Mouse (Mus musculus): Measurements from ENCODE around the gene Prdm10. TPM values are rescaled to one million over a fixed set of nuclear protein-coding genes. Genes with fewer than 3 reads are reported as not detected.
A peak's percentile ranks its signal among the peaks of the same experiment; 100 is the strongest.

Gene Prdm10
- total and polyA plus RNA-seq, 3 experiments: 4.8 to 5.4 (median 5.1) TPM

DNA sequence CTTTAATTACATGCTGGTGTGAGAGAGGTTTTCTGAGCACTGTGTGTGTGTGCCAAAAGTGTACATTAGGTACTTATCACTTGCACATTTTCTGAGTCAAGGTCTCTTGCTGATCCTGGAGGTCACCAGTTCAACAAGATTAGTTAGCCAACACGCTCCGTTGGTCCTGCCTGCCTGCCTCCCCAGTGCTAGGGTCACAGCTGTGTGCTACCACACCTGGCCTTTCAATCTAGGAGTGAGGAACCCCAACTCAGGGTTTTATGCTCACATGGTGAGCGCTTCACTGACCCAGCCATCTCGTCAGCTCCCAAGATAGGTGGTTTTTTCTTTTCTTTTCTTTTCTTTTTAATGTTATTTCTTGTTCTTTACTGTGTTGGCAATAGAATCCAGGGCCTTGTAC, 11.6 kb downstream of the Prdm10 start:
- no peaks in the 10 kb centered on the region for H3K27me3 ChIP-seq (ENCODE audit: control insufficient read depth, insufficient read depth, low read length)
- no peaks in the 10 kb centered on the region for H3K4me1 ChIP-seq (ENCODE audit: control insufficient read depth, insufficient read depth, low read length)
- no peaks in the 10 kb centered on the region for H3K79me2 ChIP-seq (replicated peaks; ENCODE audit: control insufficient read depth, insufficient read depth, low read length)
- 84% methylated on average over 4 of the region's 4 CpGs for WGBS
- no peak overlapping the region for H3K27ac ChIP-seq
- no peak overlapping the region for H3K9ac ChIP-seq (ENCODE audit: low read depth, low read length)
- no peak overlapping the region for H3K4me3 ChIP-seq
- TF ChIP-seq EP300 (IDR thresholded peaks at IDR 0.05; ENCODE audit: insufficient read depth, low read depth, low read length): no peak
- TF ChIP-seq CTCF (IDR thresholded peaks at IDR 0.05): no peak
- TF ChIP-seq POLR2A (IDR thresholded peaks at IDR 0.05; ENCODE audit: insufficient read depth, low read depth, low read length): no peak
- no peak for DNase-seq
- intact Hi-C loops (cut with DNase I): no loop called here
- no peaks in the 10 kb centered on the region; the same call in 1 of the 2 replicates for H3K36me3 ChIP-seq (ENCODE audit: control insufficient read depth, insufficient read depth, low read length)

- no peaks in the 10 kb centered on the region for H3K79me2 ChIP-seq (replicated peaks; ENCODE audit: control insufficient read depth, insufficient read depth, low read length)
- 84% methylated on average over 2 of the region's 2 CpGs for WGBS
- DNase-seq: no peak
These were observed 12.9 kb downstream of the Prdm10 start for GRCm38 (mm10) chr9:31293208-31293607.

GRCm38 (mm10) chr9:31295311-31295710, 15.0 kb downstream of the Prdm10 start:
- Histone ChIP-seq H3K27me3 (ENCODE audit: control insufficient read depth, insufficient read depth, low read length) (no peaks in the 10 kb centered on the region), H3K4me1 (ENCODE audit: control insufficient read depth, insufficient read depth, low read length) (no peaks in the 10 kb centered on the region), H3K4me3 (no peak overlapping the region), H3K36me3 (ENCODE audit: control insufficient read depth, insufficient read depth, low read length) (no peaks in the 10 kb centered on the region; the same call in 1 of the 2 replicates), H3K79me2 (replicated peaks; ENCODE audit: control insufficient read depth, insufficient read depth, low read length) (no peaks in the 10 kb centered on the region; the same call in 1 of the 2 replicates), H3K9ac (ENCODE audit: low read depth, low read length) (no peak overlapping the region), H3K27ac (no peak overlapping the region)
- TF ChIP-seq EP300 (IDR thresholded peaks at IDR 0.05; ENCODE audit: insufficient read depth, low read depth, low read length) (no peak), CTCF (IDR thresholded peaks at IDR 0.05) (no peak), POLR2A (IDR thresholded peaks at IDR 0.05; ENCODE audit: insufficient read depth, low read depth, low read length) (no peak)
- intact Hi-C loops (cut with DNase I): no loop called here
- no peak for DNase-seq
- 74% methylated on average over 2 of the region's 2 CpGs for WGBS

More at GRCm38 (mm10) chr9:31293208-31293607, 12.9 kb downstream of the Prdm10 start:
- no peak for TF ChIP-seq CTCF (IDR thresholded peaks at IDR 0.05)
- no peak for TF ChIP-seq EP300 (IDR thresholded peaks at IDR 0.05; ENCODE audit: insufficient read depth, low read depth, low read length)
- no peak for TF ChIP-seq POLR2A (IDR thresholded peaks at IDR 0.05; ENCODE audit: insufficient read depth, low read depth, low read length)
- H3K27me3 ChIP-seq (ENCODE audit: control insufficient read depth, insufficient read depth, low read length): no peaks in the 10 kb centered on the region
- no peaks in the 10 kb centered on the region; the same call in 1 of the 2 replicates for H3K36me3 ChIP-seq (ENCODE audit: control insufficient read depth, insufficient read depth, low read length)
- intact Hi-C loops (cut with DNase I): no loop called here
- H3K4me1 ChIP-seq (ENCODE audit: control insufficient read depth, insufficient read depth, low read length): no peaks in the 10 kb centered on the region
- no peak overlapping the region for H3K9ac ChIP-seq (ENCODE audit: low read depth, low read length)
- H3K4me3 ChIP-seq: no peak overlapping the region
- H3K27ac ChIP-seq: no peak overlapping the region

DNA sequence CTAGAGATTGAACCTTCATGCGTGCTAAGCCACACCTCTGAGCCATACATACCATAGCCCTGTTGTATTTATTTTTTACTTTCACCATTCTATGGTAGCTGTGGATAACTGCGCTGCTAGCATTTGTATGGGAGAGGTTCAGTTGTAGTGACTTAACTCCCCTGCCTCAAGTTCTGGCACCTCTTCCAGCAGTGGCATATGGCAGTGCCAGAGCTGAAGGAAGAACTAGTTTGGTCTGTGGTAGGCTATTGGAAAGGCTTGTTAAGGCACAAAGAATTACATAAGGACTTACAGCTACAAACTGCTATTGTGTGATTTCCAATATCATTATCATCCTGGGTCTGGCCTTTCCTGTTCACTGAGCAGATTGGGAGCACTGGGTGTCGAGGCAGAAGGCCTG, 16.0 kb downstream of the Prdm10 start:
- Histone ChIP-seq H3K27ac (no peak overlapping the region), H3K4me3 (no peak overlapping the region), H3K4me1 (ENCODE audit: control insufficient read depth, insufficient read depth, low read length) (no peaks in the 10 kb centered on the region), H3K9ac (ENCODE audit: low read depth, low read length) (no peak overlapping the region), H3K27me3 (ENCODE audit: control insufficient read depth, insufficient read depth, low read length) (no peaks in the 10 kb centered on the region), H3K36me3 (ENCODE audit: control insufficient read depth, insufficient read depth, low read length) (no peaks in the 10 kb centered on the region; the same call in 1 of the 2 replicates), H3K79me2 (replicated peaks; ENCODE audit: control insufficient read depth, insufficient read depth, low read length) (no peaks in the 10 kb centered on the region; the same call in 1 of the 2 replicates)
- WGBS: 88% methylated on average over 3 of the region's 3 CpGs
- no peak for DNase-seq
- intact Hi-C loops (cut with DNase I): no loop called here
- no peak for TF ChIP-seq CTCF (IDR thresholded peaks at IDR 0.05)
- no peak for TF ChIP-seq POLR2A (IDR thresholded peaks at IDR 0.05; ENCODE audit: insufficient read depth, low read depth, low read length)
- TF ChIP-seq EP300 (IDR thresholded peaks at IDR 0.05; ENCODE audit: insufficient read depth, low read depth, low read length): no peak

GRCm38 (mm10) chr9:31298751-31299150, 18.4 kb downstream of the Prdm10 start:
- peak in 1 of 2 experiments; percentile 38 for DNase-seq
- H3K9ac ChIP-seq (ENCODE audit: low read depth, low read length): 0 out of 2 replicates have a peak overlapping the region, but pooled peaks have one; percentile 31
- no peaks in the 10 kb centered on the region for H3K27me3 ChIP-seq (ENCODE audit: control insufficient read depth, insufficient read depth, low read length)
- H3K36me3 ChIP-seq (ENCODE audit: control insufficient read depth, insufficient read depth, low read length): no peaks in the 10 kb centered on the region; the same call in 1 of the 2 replicates
- no peaks in the 10 kb centered on the region for H3K4me1 ChIP-seq (ENCODE audit: control insufficient read depth, insufficient read depth, low read length)
- intact Hi-C loops (cut with DNase I): no loop called here
- H3K79me2 ChIP-seq (replicated peaks; ENCODE audit: control insufficient read depth, insufficient read depth, low read length): no peaks in the 10 kb centered on the region; the same call in 1 of the 2 replicates
- WGBS: 64% methylated on average over 6 of the region's 6 CpGs
- TF ChIP-seq EP300 (IDR thresholded peaks at IDR 0.05; ENCODE audit: insufficient read depth, low read depth, low read length) (peak; percentile 32; the same call in 1 of the 2 replicates), CTCF (IDR thresholded peaks at IDR 0.05) (no peak), POLR2A (IDR thresholded peaks at IDR 0.05; ENCODE audit: insufficient read depth, low read depth, low read length) (no peak)
- peak overlapping the region; percentile 48; the same call in 1 of the 2 replicates for H3K27ac ChIP-seq
- H3K4me3 ChIP-seq: no peak overlapping the region

GRCm38 (mm10) chr9:31300525-31300924, 20.2 kb downstream of the Prdm10 start:
- no peak for DNase-seq
- Histone ChIP-seq H3K4me1 (ENCODE audit: control insufficient read depth, insufficient read depth, low read length) (no peaks in the 10 kb centered on the region; the same call in 1 of the 2 replicates), H3K79me2 (replicated peaks; ENCODE audit: control insufficient read depth, insufficient read depth, low read length) (no peaks in the 10 kb centered on the region; the same call in 1 of the 2 replicates), H3K27ac (no peak overlapping the region), H3K4me3 (no peak overlapping the region), H3K9ac (ENCODE audit: low read depth, low read length) (no peak overlapping the region), H3K36me3 (ENCODE audit: control insufficient read depth, insufficient read depth, low read length) (no peaks in the 10 kb centered on the region), H3K27me3 (ENCODE audit: control insufficient read depth, insufficient read depth, low read length) (no peaks in the 10 kb centered on the region)
- 78% methylated on average over 5 of the region's 5 CpGs for WGBS
- no peak for TF ChIP-seq POLR2A (IDR thresholded peaks at IDR 0.05; ENCODE audit: insufficient read depth, low read depth, low read length)
- intact Hi-C loops (cut with DNase I): no loop called here

Data from heart, adult 2 months (tissue).